Mouse (Mus musculus) lung, postnatal 14 days (tissue): ENCODE measurements around the gene Cd38.

Source experiments
- DNase-seq: peaks from one replicate; pipeline ENCODE4 v3.0.0; 2021

Gene Cd38

GRCm38 (mm10) chr5:43868253-43868652 lies at the start of gene Cd38:
Cd38 (plus strand) TSS chr5:43868553.
- no peak for DNase-seq

GRCm38 (mm10) chr5:43818695-43819094 lies 49.7 kb upstream of the Cd38 start, which contains the start of gene Bst1:
Bst1 (plus strand) TSS chr5:43818885.
- peak; percentile 35 for DNase-seq

- DNase-seq, result peak; percentile 36
Measured at GRCm38 (mm10) chr5:43820785-43821184, 47.6 kb upstream of the Cd38 start.

- DNase-seq, result no peak
Measured at GRCm38 (mm10) chr5:43821538-43821937, 46.8 kb upstream of the Cd38 start, which contains the start of gene Fbxl5. Fbxl5 (minus strand) TSS chr5:43821638.

GRCm38 (mm10) chr5:43822199-43822598 lies 46.2 kb upstream of the Cd38 start:
- no peak for DNase-seq

GRCm38 (mm10) chr5:43822824-43823223 lies 45.5 kb upstream of the Cd38 start:
- no peak for DNase-seq

GRCm38 (mm10) chr5:43824580-43824979 lies 43.8 kb upstream of the Cd38 start:
- DNase-seq, result no peak

- DNase-seq, result no peak
Measured at GRCm38 (mm10) chr5:43826883-43827282, 41.5 kb upstream of the Cd38 start.

GRCm38 (mm10) chr5:43827366-43827765 lies 41.0 kb upstream of the Cd38 start:
- DNase-seq, result no peak

GRCm38 (mm10) chr5:43836590-43836989 lies 31.8 kb upstream of the Cd38 start:
- DNase-seq, result no peak

- peak; percentile 72 for DNase-seq
Measured at GRCm38 (mm10) chr5:43837372-43837771, 31.0 kb upstream of the Cd38 start.

GRCm38 (mm10) chr5:43841144-43842010 lies 27.0 kb upstream of the Cd38 start:
- peak; percentile 68 for DNase-seq

- DNase-seq, result no peak
Measured at GRCm38 (mm10) chr5:43842011-43842285, 26.4 kb upstream of the Cd38 start.

GRCm38 (mm10) chr5:43842576-43843155 lies 25.7 kb upstream of the Cd38 start:
- no peak for DNase-seq

- DNase-seq, result no peak
Measured at GRCm38 (mm10) chr5:43845083-43845482, 23.3 kb upstream of the Cd38 start.

- DNase-seq, result no peak
Measured at GRCm38 (mm10) chr5:43845646-43846045, 22.7 kb upstream of the Cd38 start.

GRCm38 (mm10) chr5:43846227-43846626 lies 22.1 kb upstream of the Cd38 start:
- no peak for DNase-seq

- no peak for DNase-seq
Measured at GRCm38 (mm10) chr5:43847555-43847954, 20.8 kb upstream of the Cd38 start.

- no peak for DNase-seq
Measured at GRCm38 (mm10) chr5:43848275-43848674, 20.1 kb upstream of the Cd38 start.

- DNase-seq, result no peak
Measured at GRCm38 (mm10) chr5:43853096-43853867, 15.1 kb upstream of the Cd38 start.

- no peak for DNase-seq
Measured at GRCm38 (mm10) chr5:43853868-43854488, 14.4 kb upstream of the Cd38 start.

- DNase-seq, result no peak
Measured at GRCm38 (mm10) chr5:43855769-43856168, 12.6 kb upstream of the Cd38 start.

- no peak for DNase-seq
Measured at GRCm38 (mm10) chr5:43859663-43860062, 8.7 kb upstream of the Cd38 start.
